Mouse (Mus musculus): ENCODE results near the gene Inpp4a.

The Inpp4a gene

GRCm38 (mm10) chr1:37318558-37318957, 18.9 kb downstream of the Inpp4a start:
- DNase-seq (ENCODE audit: extremely low read depth, insufficient read length, low spot score): no peak

DNA sequence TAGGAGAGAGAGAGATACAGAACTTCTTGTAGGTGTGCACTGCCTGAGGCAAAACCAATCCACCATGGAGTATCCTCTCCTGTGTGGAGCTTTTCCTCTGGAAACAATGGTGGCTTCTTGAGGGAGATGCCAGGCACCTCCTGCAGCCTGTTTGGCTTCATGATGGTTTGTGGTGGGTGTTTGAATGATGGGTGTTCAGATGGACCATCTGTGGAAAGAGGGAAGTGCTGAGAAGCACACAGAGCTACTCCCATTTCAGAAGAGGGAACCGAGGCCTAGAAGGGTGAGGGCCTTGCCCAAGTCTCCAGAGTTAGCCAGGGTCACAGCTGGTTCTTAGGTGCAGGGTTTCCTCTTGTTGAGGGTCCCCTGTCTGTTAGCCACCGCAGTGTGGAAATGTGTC, 23.0 kb downstream of the Inpp4a start:
- no peak for DNase-seq (ENCODE audit: extremely low read depth, insufficient read length, low spot score)

DNA sequence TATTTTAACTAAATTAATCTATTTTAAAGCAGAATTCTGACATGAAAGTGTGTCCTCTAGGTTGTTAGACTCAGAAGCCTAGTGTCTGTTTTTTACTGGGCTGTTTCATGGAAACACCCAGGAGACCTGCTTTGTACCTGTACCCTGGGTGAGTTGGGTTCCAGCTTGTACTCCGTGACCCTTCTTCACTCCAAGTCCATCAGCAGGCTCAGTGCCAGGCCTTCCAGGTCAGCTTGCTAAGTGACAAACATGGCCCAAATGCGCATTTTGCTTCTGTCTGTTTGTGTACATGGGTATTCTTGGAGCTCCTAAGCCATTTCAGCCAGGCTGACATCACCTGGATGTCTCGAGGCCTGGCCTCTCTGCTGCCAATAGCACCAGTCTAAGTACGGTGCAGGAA, 23.5 kb downstream of the Inpp4a start:
- no peak for DNase-seq (ENCODE audit: extremely low read depth, insufficient read length, low spot score)

DNA sequence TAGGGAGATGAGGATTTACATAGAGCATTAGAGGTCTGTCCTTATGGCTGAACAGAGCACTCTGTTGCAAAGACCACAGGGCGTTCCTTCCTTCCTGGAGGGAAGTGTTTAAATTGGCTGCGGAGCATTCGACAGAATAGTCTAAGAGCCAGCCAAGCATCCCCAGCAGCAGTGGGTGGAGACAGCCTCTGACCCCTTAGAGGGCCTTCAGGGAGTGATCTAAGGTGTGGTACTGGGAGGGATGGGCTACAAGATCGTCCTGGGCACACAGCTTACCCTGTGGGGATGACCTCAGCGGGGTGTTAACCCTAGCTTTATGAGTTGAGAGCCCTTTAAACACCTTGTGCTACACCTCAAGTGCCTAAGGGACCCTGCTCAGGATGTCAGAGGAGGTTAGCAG, 24.9 kb downstream of the Inpp4a start:
- no peak for DNase-seq (ENCODE audit: extremely low read depth, insufficient read length, low spot score)

GRCm38 (mm10) chr1:37327311-37327710, 27.6 kb downstream of the Inpp4a start:
- DNase-seq (ENCODE audit: extremely low read depth, insufficient read length, low spot score): no peak

DNA sequence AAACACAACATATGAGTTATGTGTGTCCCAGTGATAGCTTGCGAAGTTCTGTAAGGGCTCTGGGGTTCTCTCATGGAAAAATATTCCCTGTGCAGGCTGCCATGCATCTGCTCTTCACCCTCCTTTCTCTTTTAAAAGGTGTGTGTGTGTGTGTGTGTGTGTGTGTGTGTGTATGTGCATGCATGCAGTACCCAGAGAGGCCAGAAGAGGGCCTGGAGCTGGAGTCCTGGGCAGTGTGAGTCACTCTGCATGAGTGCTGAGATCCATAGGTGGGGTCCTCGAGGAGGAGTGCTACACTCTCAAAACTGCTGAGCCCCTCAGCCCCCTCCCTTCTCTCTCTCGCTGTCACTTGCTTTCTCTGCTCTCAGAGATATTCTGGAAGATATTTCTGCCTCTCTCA, 29.5 kb downstream of the Inpp4a start:
- DNase-seq (ENCODE audit: extremely low read depth, insufficient read length, low spot score): no peak

GRCm38 (mm10) chr1:37329831-37330230, 30.2 kb downstream of the Inpp4a start:
- DNase-seq (ENCODE audit: extremely low read depth, insufficient read length, low spot score): no peak

DNA sequence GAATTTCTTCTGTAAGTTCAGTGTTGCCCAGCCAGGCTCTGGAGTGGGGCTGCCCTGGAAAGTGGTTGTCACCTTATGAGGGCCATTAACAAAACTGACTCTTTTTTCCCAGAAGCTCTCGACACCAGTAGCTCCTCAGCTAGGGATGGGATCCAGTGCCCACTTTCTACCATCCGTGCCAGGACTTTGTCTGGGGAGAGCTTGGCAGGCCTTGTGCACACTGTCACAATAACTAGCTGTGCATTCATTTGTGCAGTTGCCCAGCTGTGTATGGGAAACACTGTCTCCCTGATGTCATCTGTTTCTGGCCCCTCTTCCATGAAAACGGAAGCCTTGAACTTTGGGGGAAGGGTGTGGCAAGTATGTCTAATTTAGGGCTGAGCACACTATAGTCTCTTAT, 33.1 kb downstream of the Inpp4a start:
- no peak for DNase-seq (ENCODE audit: extremely low read depth, insufficient read length, low spot score)

GRCm38 (mm10) chr1:37333741-37334440, 34.2 kb downstream of the Inpp4a start:
- no peak for DNase-seq (ENCODE audit: extremely low read depth, insufficient read length, low spot score)

DNA sequence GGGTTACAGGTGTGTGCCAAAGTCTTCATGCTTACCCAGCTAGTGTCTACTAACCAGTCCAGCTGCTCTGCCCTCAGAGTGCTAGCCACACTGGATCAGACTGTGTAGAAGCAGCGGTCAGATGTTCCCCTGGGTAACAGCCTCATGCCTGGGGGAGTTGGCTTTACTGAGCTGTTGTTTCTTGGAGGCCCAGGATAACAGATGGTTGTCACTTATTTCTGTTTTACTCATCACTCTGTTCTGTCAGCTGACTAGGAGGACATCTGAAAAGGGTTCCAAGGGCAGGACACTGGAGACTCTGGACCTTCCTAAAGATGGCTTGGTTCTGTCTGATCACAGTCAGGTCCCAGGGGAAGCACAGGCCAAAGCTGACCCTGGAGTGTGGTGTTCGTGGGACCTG, 36.4 kb downstream of the Inpp4a start:
- no peak for DNase-seq (ENCODE audit: extremely low read depth, insufficient read length, low spot score)

GRCm38 (mm10) chr1:37336794-37337193, 37.1 kb downstream of the Inpp4a start:
- DNase-seq (ENCODE audit: extremely low read depth, insufficient read length, low spot score): no peak

DNA sequence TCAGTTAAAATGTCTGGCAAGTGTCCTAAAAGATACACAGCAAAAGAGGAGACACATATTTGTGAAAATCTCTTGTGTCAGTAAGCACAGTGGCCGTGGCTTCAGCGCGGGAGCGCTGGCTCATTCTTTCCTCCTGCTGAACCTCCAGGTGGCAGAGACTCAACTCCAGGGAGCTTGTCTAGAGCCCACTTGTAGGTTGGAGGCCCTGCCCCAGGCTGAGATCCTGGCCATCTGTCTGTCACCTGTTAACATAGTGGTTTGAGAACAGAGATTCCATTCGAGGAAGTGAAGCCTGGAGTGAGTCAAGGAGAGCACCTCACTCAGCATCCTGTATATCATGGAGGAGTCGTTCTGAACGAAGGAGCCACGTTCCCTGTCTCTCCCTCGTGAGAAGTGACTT, 37.6 kb downstream of the Inpp4a start:
- DNase-seq (ENCODE audit: extremely low read depth, insufficient read length, low spot score): no peak

GRCm38 (mm10) chr1:37339144-37339543, 39.5 kb downstream of the Inpp4a start:
- DNase-seq (ENCODE audit: extremely low read depth, insufficient read length, low spot score): no peak

DNA sequence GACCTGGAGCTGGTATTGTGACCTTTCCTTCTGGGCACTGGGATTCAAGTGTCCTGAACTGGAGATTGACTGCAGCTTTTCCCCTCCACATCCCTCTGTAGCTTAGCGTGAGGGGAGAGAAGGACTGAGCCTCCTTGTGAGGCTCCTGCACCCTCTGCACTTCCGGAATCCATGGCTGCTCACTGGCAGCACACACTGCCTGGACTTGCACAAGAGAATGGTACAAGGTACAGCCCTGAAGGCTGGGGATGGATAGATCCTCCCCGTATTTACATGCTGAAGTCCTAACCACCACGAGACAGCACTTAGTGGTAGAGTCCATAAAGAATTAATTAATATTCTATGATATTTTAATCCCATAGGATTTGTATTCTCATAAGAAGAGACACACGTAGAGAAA, 41.7 kb downstream of the Inpp4a start:
- no peak for DNase-seq (ENCODE audit: extremely low read depth, insufficient read length, low spot score)

DNA sequence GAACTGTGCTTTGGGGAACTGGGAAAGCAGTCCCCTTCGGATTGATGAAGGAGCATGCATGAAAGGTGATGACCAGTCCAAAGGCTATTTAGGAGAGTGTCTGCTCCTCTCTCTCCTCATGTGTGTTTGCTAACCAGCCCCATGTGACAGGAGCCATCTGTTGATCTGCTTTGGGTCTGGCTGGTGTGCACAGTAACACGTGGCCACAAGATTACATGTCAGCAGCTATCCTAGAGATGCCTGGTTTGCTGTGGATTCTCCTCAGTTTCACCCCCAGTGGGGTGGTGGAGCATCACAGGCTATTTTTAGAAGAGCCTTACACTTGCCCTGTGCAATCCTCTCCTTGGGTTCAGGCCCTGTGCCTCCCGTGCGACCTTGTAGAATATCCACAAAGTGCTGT, 42.2 kb downstream of the Inpp4a start:
- DNase-seq (ENCODE audit: extremely low read depth, insufficient read length, low spot score): no peak

DNA sequence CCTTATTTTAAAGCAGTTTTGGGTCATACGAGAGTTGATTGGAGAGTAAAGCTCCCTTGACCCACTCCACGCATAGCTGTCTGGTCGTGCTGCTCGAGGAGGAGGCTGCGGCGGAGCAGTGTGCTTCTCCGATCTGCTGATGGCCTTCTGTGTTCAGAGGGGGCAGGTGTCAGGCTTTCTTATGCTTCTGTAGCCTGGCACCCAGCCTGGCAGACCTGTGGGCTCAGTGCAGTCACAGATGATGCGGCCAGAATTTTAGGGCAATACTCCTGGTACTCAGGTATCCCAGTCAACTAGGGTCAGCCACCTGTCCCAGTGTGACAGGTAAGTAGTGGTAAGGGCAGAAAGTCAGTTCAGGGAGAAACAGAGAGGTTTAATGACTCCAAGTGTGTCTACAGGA, 42.9 kb downstream of the Inpp4a start:
- DNase-seq (ENCODE audit: extremely low read depth, insufficient read length, low spot score): no peak

DNA sequence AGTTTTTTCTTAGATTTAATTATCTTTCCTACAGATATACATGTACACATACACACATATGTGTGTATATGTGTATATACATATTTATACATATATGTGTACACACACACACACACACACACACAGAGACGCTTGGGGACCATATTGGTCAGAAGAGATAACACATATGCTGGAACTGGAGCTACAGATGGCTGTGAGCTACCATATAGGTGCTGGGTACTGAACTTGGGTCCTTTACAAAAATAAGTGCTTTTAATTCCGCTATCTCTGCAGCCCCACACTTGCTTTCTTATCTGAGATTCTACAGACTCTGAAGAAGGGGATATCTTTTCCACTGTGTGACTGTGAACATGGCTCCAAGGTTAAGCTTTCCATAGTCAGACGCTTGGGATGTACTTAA, 43.6 kb downstream of the Inpp4a start:
- DNase-seq (ENCODE audit: extremely low read depth, insufficient read length, low spot score): no peak

GRCm38 (mm10) chr1:37344223-37344916, 44.7 kb downstream of the Inpp4a start:
- no peak for DNase-seq (ENCODE audit: extremely low read depth, insufficient read length, low spot score)

GRCm38 (mm10) chr1:37347361-37348080, 47.9 kb downstream of the Inpp4a start:
- no peak for DNase-seq (ENCODE audit: extremely low read depth, insufficient read length, low spot score)

- DNase-seq (ENCODE audit: extremely low read depth, insufficient read length, low spot score): no peak
Observed at GRCm38 (mm10) chr1:37350886-37351651, 51.4 kb downstream of the Inpp4a start.

DNA sequence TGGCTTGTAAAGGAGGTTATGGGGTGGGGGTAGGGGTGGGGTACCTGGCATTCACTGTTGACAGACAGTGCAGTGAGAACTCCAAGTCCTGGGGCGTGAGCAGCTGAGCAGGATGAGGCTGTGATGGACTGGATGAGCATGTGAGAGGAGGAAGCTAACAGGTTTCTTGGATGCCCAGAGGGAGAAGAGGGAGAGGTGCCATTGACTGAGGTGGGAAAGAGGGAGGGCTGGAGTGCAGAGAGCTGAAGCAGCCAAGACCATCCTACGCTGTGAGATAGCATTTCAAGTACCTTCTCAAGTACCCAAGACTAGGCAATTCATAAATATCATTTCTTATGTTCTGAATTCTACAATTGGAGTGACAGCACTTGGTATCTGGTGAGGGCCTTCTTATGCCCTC, 52.3 kb downstream of the Inpp4a start:
- no peak for DNase-seq (ENCODE audit: extremely low read depth, insufficient read length, low spot score)
